Mouse (Mus musculus) liver, embryonic 14.5 days (tissue): Measurements from ENCODE around the gene Myh9.

Source experiments
- CTCF ChIP-seq: IDR thresholded peaks from 2 replicates; pipeline ENCODE4 v1.5.1; 2016; ENCODE audit warnings: antibody characterized with exemption, low read depth, control low read depth
- EP300 ChIP-seq: IDR thresholded peaks from 2 replicates; pipeline ENCODE4 v1.6.1; 2016; ENCODE audit warnings: antibody characterized with exemption, low read depth

GRCm38 (mm10) chr15:77740511-77741297 is 101.3 kb downstream of the Myh9 start:
- TF ChIP-seq CTCF (peak; percentile 67), EP300 (no peak)
